Mouse (Mus musculus) ES-E14 (cell line): Measurements from ENCODE around the gene Cd5l.
A peak's percentile ranks its signal among the peaks of the same experiment; 100 is the strongest.

ENCODE experiments used
- CHD2 ChIP-seq: IDR thresholded peaks from 2 replicates; pipeline ENCODE4 v1.6.1; 2014; ENCODE audit warnings: mild to moderate bottlenecking, low read depth, low read length, inconsistent platforms
- HCFC1 ChIP-seq: IDR thresholded peaks from 2 replicates; pipeline ENCODE4 v1.6.1; 2012; ENCODE audit warnings: low read length, inconsistent platforms, borderline replicate concordance; ENCODE audit not compliant: insufficient read depth
- MAFK ChIP-seq: IDR thresholded peaks from 2 replicates; pipeline ENCODE4 v1.6.1; 2014; ENCODE audit warnings: mild to moderate bottlenecking, low read depth, low read length, inconsistent platforms; ENCODE audit not compliant: insufficient read depth
- ZC3H11A ChIP-seq: IDR thresholded peaks from 2 replicates; pipeline ENCODE4 v1.6.1; 2012; ENCODE audit warnings: low read depth, mild to moderate bottlenecking, inconsistent platforms, low read length, borderline replicate concordance
- ZNF384 ChIP-seq: IDR thresholded peaks from 2 replicates; pipeline ENCODE4 v1.6.1; 2012; ENCODE audit warnings: low read depth, low read length, inconsistent platforms

DNA sequence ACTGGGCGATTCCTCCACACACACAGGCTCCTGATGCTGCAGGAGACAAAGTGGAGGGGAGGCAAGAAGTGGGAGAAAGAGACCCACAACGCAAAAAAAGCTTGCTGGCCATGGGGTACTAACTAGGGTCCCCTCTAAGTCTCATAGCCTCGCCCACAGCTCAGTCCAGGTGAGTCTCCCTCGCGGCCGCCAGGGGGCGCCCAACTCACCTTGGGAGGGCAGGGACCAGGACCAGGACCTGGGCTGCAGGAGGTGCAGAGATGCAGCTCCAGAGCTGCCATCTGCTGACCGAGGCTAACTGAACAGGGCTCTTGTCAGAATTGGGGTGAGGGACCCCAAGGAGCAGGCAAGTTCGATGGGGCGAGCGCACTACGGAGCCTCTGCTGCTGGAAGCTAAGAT lies 53.5 kb downstream of the Cd5l start:
- TF ChIP-seq HCFC1 (no peak), CHD2 (no peak), ZNF384 (no peak), MAFK (no peak), ZC3H11A (peak; percentile 13; the same call in 1 of the 2 replicates)
